Mouse (Mus musculus): ENCODE data around the gene Wscd1.

DNA sequence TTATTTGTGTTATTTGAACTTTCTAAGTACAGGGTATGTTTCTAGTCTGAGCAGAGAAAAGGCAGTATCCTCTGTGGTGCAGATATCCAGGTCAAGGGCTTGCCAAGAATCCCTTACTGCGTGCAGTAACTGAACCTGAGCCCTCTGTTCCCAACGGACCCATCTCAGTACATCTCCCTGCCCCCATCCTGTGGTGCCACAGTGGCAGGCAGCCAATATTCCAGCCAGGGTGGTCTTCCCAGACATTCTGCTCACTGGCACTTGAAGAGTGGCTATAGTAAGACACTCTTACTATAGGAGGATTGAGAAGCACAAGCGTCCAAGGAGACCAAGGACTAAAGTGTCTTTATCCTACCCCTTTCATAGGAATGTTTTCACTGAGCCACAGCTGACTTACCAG lies 67.2 kb downstream of the Wscd1 start:
- no peak for TF ChIP-seq POLR2A (IDR thresholded peaks at IDR 0.05; ENCODE audit: borderline replicate concordance, insufficient read depth, low read length)
- TF ChIP-seq CTCF (IDR thresholded peaks at IDR 0.05; ENCODE audit: borderline replicate concordance, insufficient read depth, low read depth, low read length): no peak
